Mouse (Mus musculus) embryo, embryonic 11.5 days (tissue): ENCODE data around the gene Pbx1.

ENCODE experiments used
- DNase-seq: peaks from one replicate; pipeline ENCODE4 v3.0.0-alpha.2; 2012; ENCODE audit warnings: low read depth, low spot score

Gene Pbx1

DNA sequence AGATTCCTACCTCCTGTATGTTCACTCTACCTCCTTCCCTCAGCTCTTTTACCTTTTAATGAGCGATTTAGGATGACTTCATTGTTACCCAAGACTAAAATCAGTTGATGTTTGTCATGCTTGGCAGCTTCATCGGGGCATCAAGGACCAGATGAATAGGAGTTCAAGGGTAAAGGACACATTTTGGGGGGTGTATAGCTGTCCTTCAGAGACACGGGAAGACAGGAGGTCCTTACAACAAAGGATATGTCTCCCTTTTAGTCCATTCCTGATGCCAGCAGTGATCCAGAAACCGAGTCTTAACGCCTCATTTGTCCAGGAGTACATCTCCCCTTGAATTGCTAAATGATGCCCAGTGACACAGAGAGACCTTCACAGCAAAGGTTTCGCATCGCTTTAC is 343.4 kb downstream of the Pbx1 start:
- DNase-seq = no peak

DNA sequence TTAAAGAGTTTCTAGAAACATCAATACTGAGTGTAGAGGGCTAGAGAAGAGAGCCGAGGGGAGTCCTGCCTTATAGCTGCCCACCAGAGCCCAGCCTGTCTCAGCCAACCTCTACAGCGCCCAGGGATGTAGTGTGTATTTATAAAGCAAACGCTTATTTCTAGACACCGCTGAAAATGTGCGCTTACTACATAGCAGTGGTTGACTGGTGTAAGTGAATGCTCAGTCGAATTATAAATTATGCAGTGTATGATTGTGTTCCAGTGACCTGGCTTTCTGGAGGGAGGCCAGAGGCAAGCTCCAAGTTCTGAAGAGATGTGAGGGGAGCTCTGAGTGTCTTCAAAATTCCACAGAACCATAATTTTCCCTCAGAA is 352.7 kb downstream of the Pbx1 start:
- no peak for DNase-seq

DNA sequence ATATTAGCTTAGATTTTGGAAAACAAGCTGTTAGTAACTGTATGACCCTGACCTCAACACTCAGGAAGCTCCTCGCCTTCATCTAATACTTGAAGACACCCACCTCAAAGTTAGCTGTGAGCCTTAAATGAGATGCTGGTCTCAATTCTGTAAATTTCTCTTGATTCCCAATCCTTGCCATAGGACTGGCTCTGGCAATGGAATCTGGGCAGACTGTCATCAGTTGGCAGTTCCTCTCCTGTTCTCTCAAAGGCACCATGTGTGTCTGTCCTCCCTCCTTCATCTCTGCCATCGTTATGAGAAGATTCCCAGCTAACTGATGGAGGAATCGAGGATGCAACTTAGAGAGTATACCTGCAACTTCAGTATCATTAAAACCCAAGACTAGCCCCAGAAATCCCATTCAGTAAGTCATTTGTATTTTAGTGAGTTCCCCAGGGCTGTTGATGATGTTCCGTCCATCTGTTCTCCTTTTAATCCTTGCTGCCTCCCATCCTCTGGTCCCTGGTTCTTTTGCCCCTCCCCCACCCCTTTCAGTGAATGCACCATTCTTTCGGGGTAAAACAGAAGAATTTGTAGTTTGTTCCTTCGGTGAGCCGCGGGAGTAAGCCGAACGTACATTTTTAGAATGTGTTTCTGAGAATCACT is 353.2 kb downstream of the Pbx1 start:
- no peak for DNase-seq

DNA sequence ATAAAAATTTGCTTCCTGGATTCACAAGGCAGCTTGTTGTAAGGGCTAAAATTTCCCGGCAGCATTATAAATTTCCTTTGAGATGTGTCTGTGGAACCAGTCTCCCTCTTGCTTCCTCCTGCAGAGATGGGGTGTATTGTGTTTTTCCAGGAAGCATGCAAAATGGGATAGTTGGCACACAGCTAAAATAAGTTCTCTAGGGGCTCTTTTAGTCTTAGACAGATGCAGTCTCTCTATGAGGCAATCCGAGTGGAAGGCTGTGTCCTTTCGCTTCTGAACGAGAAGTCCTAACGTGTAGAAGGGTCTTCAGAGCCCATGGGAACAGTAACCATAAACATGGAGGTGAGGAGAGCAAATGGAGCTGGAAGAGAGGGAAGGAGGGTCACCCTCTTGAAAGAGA is 360.1 kb downstream of the Pbx1 start:
- no peak for DNase-seq

DNA sequence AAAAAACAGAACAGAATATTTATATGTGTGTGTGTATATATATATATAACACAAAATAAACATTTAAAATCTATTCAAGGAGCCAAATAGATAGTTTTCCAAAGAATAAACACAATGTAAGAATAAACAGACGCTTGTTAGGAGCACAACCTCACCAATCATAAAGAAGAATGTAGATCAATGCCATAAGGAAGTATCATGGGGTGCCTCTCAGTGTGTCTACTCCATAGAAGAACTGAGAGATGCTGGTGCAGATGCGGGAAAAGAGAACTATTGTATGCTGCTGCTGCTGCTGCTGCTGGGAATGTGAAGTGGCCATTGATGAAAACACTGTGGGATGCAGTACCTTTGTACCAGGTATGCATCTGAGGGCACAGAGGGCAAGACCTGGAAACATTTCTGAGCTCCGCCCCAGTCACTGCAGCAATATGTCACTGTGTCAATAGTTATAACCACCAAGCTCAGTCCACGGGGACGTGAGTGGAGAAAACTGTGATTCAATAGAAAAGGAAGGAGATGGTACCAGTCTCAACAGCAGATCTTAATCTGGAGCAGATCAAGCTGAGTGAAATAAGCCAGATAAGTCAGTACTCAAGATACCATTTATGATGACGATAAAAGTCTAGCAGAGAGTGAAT is 361.7 kb downstream of the Pbx1 start:
- DNase-seq = no peak

DNA sequence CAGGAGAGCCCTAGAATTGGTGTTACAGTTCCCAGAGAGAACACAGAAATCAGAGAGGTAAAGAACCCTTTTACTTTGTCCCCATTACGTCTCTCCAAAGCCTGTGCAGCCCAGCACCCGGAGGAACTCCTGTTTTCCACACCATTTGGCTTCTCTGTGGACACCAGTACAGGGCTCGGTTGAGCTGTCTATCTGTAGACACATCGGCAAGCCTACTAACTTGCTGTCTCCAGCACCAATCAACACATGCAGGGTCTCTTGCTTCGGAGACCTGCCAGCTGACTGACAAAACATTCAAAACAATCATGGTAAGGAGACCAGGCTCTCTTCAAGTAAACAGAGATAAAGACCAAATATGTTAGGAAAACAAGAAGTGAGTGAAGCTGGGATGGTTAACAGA is 362.3 kb downstream of the Pbx1 start:
- no peak for DNase-seq
